Mouse (Mus musculus) forebrain, embryonic 16.5 days (tissue): ENCODE data around the gene Btbd1. TPM values are rescaled to one million over a fixed set of nuclear protein-coding genes. Genes with fewer than 3 reads are reported as not detected.

Source experiments
- ATAC-seq: fragments of 200-750 bp; cut with Nextera tagmentation; 2 replicates; pipeline ENCODE4 v1.8.0; 2017; ENCODE audit warnings: mild to moderate bottlenecking, moderate library complexity
- H3K27ac ChIP-seq: fragments of 300-500 bp; sonication (generic); 2 replicates; pipeline ENCODE4 v1.5.1; 2014; ENCODE audit warnings: low read length, control low read depth
- H3K27me3 ChIP-seq: fragments of 300-500 bp; sonication (generic); replicated peaks from 2 replicates; pipeline ENCODE4 v1.6.1; 2014; ENCODE audit warnings: low read length; ENCODE audit not compliant: control insufficient read depth, insufficient read depth
- H3K36me3 ChIP-seq: fragments of 300-500 bp; sonication (generic); 2 replicates; pipeline ENCODE4 v1.6.1; 2014; ENCODE audit not compliant: control insufficient read depth, insufficient read depth
- H3K4me1 ChIP-seq: fragments of 300-500 bp; sonication (generic); replicated peaks from 2 replicates; pipeline ENCODE4 v1.6.1; 2014; ENCODE audit warnings: low read length; ENCODE audit not compliant: control insufficient read depth, insufficient read depth
- H3K4me2 ChIP-seq: fragments of 300-500 bp; sonication (generic); 2 replicates; pipeline ENCODE4 v1.6.1; 2014; ENCODE audit warnings: mild to moderate bottlenecking, low read length, control low read depth
- H3K4me3 ChIP-seq: fragments of 300-500 bp; sonication (generic); replicated peaks from 2 replicates; pipeline ENCODE4 v1.5.1; 2014; ENCODE audit warnings: mild to moderate bottlenecking, low read length, control low read depth
- H3K9ac ChIP-seq: fragments of 300-500 bp; sonication (generic); replicated peaks from 2 replicates; pipeline ENCODE4 v1.6.1; 2014; ENCODE audit warnings: low read depth, low read length, control low read depth
- H3K9me3 ChIP-seq: fragments of 300-500 bp; sonication (generic); 2 replicates; pipeline ENCODE4 v1.6.1; 2016; ENCODE audit warnings: low read length; ENCODE audit not compliant: control insufficient read depth
- WGBS: fragments of 180-500 bp; shearing (Covaris S2); extraction: QIAGEN DNeasy Blood & Tissue Kit; methylation state at CpG from one replicate; pipeline ENCODE4 v1.1.7; 2014; 5-methylcytosine and 5-hydroxymethylcytosine counted together
- polyA plus RNA-seq: library from polyadenylated mRNA; unstranded; fragments of >200 nt; fragmentation: Nextera tagmentation; extraction: Ambion mirVana; gene quantifications from 2 replicates; pipeline ENCODE4 v1.2.1, GENCODE M21; 2015

Gene Btbd1
- polyA plus RNA-seq, 1 experiment from 2014 or later, result 99.0 TPM

DNA sequence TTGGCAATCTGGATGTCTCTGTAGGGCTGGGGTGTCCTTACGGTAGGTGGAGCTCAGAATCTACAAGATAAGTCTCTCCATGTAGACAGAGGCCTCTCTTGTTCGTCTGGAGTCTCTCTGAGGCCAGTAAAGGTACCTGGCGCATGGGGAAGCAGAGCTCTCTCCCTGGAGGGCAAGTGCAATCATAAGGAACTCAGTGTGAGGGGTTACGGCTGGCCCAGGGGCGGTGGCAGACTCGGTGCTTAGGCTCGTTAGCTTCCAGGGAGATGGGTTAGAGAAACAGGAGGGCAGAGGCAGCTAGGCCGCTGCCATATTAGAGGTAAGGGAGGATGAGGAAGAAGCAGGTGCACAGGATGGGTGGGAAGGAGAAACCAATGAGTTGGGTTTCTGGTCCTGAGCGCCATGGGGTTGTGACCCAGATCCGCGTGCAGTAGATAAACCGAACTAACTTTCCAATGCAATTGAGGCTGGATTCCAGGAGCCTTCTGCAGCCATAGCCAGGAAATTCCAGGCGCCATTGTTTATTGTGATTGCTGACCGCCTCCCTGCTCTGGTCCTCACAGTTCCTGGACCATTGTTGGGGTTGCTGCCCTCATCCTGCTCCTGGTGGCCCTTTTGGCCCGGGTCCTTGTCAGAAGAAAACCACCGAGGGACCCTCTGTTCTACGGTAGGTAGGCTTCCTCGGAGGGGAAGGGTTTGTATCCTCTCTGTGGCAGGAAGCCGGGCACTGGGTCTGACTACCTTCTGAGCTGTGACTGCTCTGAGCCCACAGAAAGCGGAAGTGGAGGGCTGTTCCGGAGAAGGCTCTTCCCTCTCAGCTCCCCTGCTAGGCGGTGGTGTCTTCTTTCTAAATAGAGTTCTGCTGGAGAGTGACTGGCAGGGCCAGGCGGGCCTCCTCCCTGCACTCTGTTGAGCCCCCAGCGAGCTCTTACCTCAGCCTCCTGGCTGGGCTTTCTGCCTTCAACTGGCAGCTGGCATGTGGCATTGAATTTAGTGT, 33.7 kb upstream of the Btbd1 start:
- H3K9me3 ChIP-seq, result no peaks in the 10 kb centered on the region
- H3K36me3 ChIP-seq, result no peaks in the 10 kb centered on the region
- peaks cover 3% of the 10 kb centered on the region; the same call in 1 of the 2 replicates for H3K27me3 ChIP-seq
- ATAC-seq, result no peak
- H3K4me2 ChIP-seq, result no peak overlapping the region
- H3K4me3 ChIP-seq, result no peak overlapping the region
- H3K9ac ChIP-seq, result no peak overlapping the region
- WGBS, result 73% methylated on average over 24 of the region's 24 CpGs
- H3K27ac ChIP-seq, result no peak overlapping the region
- H3K4me1 ChIP-seq, result peaks cover 12% of the 10 kb centered on the region

GRCm38 (mm10) chr7:81861921-81862320, 32.7 kb upstream of the Btbd1 start:
- Histone ChIP-seq H3K27ac (no peak overlapping the region), H3K4me3 (no peak overlapping the region), H3K36me3 (no peaks in the 10 kb centered on the region), H3K27me3 (peaks cover 3% of the 10 kb centered on the region; the same call in 1 of the 2 replicates), H3K4me1 (peaks cover 12% of the 10 kb centered on the region), H3K9me3 (no peaks in the 10 kb centered on the region), H3K4me2 (no peak overlapping the region), H3K9ac (no peak overlapping the region)
- no peak for ATAC-seq
- WGBS, result 95% methylated on average over 4 of the region's 4 CpGs

DNA sequence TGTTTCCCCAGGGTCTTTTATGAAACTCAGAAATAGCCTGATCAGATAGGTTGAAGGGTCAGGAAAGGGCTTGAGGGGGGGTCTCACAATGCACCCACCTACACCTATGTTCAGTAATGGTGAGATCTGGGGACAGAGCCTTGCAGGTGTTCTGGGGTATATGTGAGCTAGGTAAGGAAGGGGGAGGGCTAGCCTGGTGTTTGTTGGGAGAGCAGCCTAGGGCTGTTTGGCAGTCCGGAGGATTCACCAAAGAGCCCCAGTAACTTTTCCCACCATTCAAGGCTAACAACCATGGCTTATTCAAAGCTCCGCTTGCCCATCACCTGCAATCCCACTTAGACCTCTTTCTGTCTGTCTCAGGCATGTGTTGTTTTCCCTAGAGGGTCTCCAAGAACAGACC, 32.2 kb upstream of the Btbd1 start:
- WGBS, result 81% methylated on average over 2 of the region's 2 CpGs
- no peak overlapping the region for H3K9ac ChIP-seq
- peaks cover 3% of the 10 kb centered on the region; the same call in 1 of the 2 replicates for H3K27me3 ChIP-seq
- peaks cover 12% of the 10 kb centered on the region for H3K4me1 ChIP-seq
- no peak overlapping the region for H3K4me2 ChIP-seq
- no peaks in the 10 kb centered on the region for H3K9me3 ChIP-seq
- no peak overlapping the region for H3K4me3 ChIP-seq
- H3K36me3 ChIP-seq, result no peaks in the 10 kb centered on the region
- no peak overlapping the region for H3K27ac ChIP-seq
- no peak for ATAC-seq

- peaks cover 3% of the 10 kb centered on the region; the same call in 1 of the 2 replicates for H3K27me3 ChIP-seq
- no peak overlapping the region for H3K9ac ChIP-seq
- peaks cover 12% of the 10 kb centered on the region for H3K4me1 ChIP-seq
- 76% methylated on average over 5 of the region's 5 CpGs for WGBS
- H3K27ac ChIP-seq, result no peak overlapping the region
- no peak overlapping the region for H3K4me3 ChIP-seq
- H3K4me2 ChIP-seq, result no peak overlapping the region
- ATAC-seq, result no peak
- no peaks in the 10 kb centered on the region for H3K9me3 ChIP-seq
- no peaks in the 10 kb centered on the region for H3K36me3 ChIP-seq
These were observed 31.8 kb upstream of the Btbd1 start for GRCm38 (mm10) chr7:81860996-81861395.

DNA sequence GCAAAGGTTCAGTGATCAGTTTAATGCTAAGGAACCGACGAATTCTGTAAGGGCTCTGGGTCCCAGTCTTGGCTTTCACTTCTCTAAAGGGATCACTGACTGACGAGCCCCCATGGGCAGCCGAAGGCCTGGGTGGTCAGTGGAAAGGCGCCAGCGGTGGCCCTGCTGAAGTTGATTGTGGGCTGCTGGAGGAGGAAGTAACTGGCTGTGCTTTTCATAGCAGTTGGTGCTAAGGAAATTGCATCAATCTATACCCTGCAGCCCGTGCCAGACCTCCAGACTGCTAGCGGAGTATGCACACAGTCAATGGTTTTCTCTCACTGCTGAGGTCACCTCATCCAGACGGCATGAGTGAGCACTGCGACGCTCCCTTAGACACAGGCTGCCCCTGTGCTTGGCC, 30.8 kb upstream of the Btbd1 start:
- 43% methylated on average over 11 of the region's 11 CpGs for WGBS
- Histone ChIP-seq H3K27ac (no peak overlapping the region), H3K36me3 (no peaks in the 10 kb centered on the region), H3K27me3 (peaks cover 3% of the 10 kb centered on the region; the same call in 1 of the 2 replicates), H3K4me2 (peak overlapping the region; percentile 87), H3K4me1 (peaks cover 12% of the 10 kb centered on the region), H3K9me3 (no peaks in the 10 kb centered on the region), H3K4me3 (no peak overlapping the region; the same call in 1 of the 2 replicates), H3K9ac (no peak overlapping the region)
- no peak; the same call in 1 of the 2 replicates for ATAC-seq

- Histone ChIP-seq H3K9ac (peak within 1 kb of the TSS; percentile 73), H3K27ac (no peak within 1 kb of the TSS), H3K27me3 (peaks cover 3% of the 10 kb centered on the region; the same call in 1 of the 2 replicates), H3K4me3 (peak within 1 kb of the TSS; percentile 62), H3K36me3 (no peaks in the 10 kb centered on the region), H3K4me1 (peaks cover 16% of the 10 kb centered on the region), H3K9me3 (no peaks in the 10 kb centered on the region), H3K4me2 (peak within 1 kb of the TSS; percentile 87)
- ATAC-seq, result peak; percentile 72
- WGBS, result under 1% methylated on average over 64 of the region's 64 CpGs
These were observed 29.9 kb upstream of the Btbd1 start, which contains the start of gene Tm6sf1 for GRCm38 (mm10) chr7:81858968-81859721. Gene Tm6sf1, plus strand, starts transcription at chr7:81859001.

- WGBS, result 9% methylated on average over 9 of the region's 9 CpGs
- H3K4me2 ChIP-seq, result peak overlapping the region; percentile 87
- H3K27ac ChIP-seq, result no peak overlapping the region
- no peaks in the 10 kb centered on the region for H3K9me3 ChIP-seq
- H3K4me3 ChIP-seq, result peak overlapping the region; percentile 62; the same call in 1 of the 2 replicates
- no peak overlapping the region for H3K9ac ChIP-seq
- no peak for ATAC-seq
- peaks cover 3% of the 10 kb centered on the region; the same call in 1 of the 2 replicates for H3K27me3 ChIP-seq
- peaks cover 16% of the 10 kb centered on the region for H3K4me1 ChIP-seq
- H3K36me3 ChIP-seq, result no peaks in the 10 kb centered on the region
These were observed 29.0 kb upstream of the Btbd1 start for GRCm38 (mm10) chr7:81858236-81858635.

DNA sequence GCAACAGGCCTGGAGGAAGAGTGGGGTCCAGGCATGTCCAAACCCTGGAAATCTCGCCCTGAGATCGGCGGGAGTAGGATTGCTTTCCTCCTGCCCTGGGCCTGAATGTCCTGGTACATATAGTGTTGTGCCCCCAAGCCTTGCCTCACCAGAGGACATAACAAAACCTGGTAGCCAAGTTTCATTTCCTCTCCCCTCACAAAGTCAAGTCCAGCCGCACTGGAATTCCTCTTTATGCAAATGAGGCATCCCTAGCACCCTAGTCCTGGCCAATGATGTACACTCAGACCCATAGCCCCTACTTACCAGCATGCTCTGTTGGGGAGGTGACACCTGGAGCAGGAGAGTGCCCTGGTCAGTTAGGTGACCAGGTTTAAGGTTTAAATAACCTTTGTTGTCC, 27.0 kb upstream of the Btbd1 start:
- Histone ChIP-seq H3K4me2 (no peak overlapping the region), H3K36me3 (no peaks in the 10 kb centered on the region), H3K27me3 (peaks cover 3% of the 10 kb centered on the region; the same call in 1 of the 2 replicates), H3K9me3 (no peaks in the 10 kb centered on the region), H3K4me3 (no peak overlapping the region), H3K9ac (no peak overlapping the region), H3K27ac (no peak overlapping the region), H3K4me1 (peaks cover 16% of the 10 kb centered on the region)
- WGBS, result 75% methylated on average over 4 of the region's 4 CpGs
- no peak for ATAC-seq

DNA sequence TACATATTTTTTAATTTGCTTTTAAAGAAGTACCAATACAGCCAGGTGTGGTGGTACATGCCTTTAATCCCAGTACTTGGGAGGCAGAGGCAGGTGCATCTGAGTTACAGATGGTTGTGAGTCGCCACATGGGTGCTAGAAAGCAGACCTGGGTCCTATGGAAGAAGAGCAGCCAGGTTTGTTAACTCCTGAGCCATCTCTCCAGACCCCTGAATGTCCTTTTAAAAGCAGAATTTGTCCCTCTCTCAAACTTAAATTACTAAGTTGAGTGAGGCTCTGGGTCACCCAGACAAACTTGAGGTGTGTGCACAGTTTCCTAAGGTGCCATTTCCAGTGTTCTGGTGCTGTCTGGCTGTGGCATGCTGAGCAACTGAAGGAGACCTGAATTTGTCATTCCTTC, 26.5 kb upstream of the Btbd1 start, which contains the start of gene Gm10160:
Gene Gm10160, minus strand, starts transcription at position 101 of the 400 bp plus-strand sequence.
- Histone ChIP-seq H3K4me2 (no peak within 1 kb of the TSS), H3K4me3 (no peak within 1 kb of the TSS), H3K27me3 (peaks cover 3% of the 10 kb centered on the region; the same call in 1 of the 2 replicates), H3K4me1 (peaks cover 16% of the 10 kb centered on the region), H3K27ac (no peak within 1 kb of the TSS), H3K36me3 (no peaks in the 10 kb centered on the region), H3K9me3 (no peaks in the 10 kb centered on the region), H3K9ac (no peak within 1 kb of the TSS)
- WGBS, result 82% methylated on average over 1 of the region's 1 CpGs
- no peak for ATAC-seq
